Mouse (Mus musculus): ENCODE measurements around the gene Rnf167. TPM values are rescaled to one million over a fixed set of nuclear protein-coding genes. Genes with fewer than 3 reads are reported as not detected.

Rnf167 gene
- total RNA-seq (2021), result 69.6 and 88.5 TPM in 2 replicates
- long read RNA-seq, experiment 1, transcript Rnf167-201 (9 exons, 1,833 nt), result major isoform, 43 of 74 reads
- long read RNA-seq, experiment 1, partial matches to known transcripts, result 11 of 74 reads
- long read RNA-seq, experiment 1, other reads (novel, unspliced or antisense), result 19 of 74 reads
- long read RNA-seq, experiment 2, transcript Rnf167-201 (9 exons, 1,833 nt), result major isoform, 14 of 33 reads
- long read RNA-seq, experiment 2, partial matches to known transcripts, result 7 of 33 reads
- long read RNA-seq, experiment 2, other reads (novel, unspliced or antisense), result 11 of 33 reads

GRCm38 (mm10) chr11:70646691-70647650 is at the start of gene Rnf167, which contains the start of gene Slc25a11:
TSS of gene Rnf167 (plus strand) at chr11:70647235.
TSS of gene Slc25a11 (minus strand) at chr11:70647479.
- peak; percentile 98 for DNase-seq

- DNase-seq, result no peak
Observed at GRCm38 (mm10) chr11:70597301-70597700, 49.7 kb upstream of the Rnf167 start.

- DNase-seq, result no peak
Observed at GRCm38 (mm10) chr11:70598451-70598953, 48.5 kb upstream of the Rnf167 start.

- DNase-seq, result peak; percentile 86
Observed at GRCm38 (mm10) chr11:70605024-70605566, 41.9 kb upstream of the Rnf167 start.

GRCm38 (mm10) chr11:70606717-70607116 is 40.3 kb upstream of the Rnf167 start:
- DNase-seq, result no peak

- no peak for DNase-seq
Observed at GRCm38 (mm10) chr11:70607611-70608010, 39.4 kb upstream of the Rnf167 start.

- DNase-seq, result peak; percentile 65
Observed at GRCm38 (mm10) chr11:70608381-70609066, 38.5 kb upstream of the Rnf167 start.

- no peak for DNase-seq
Observed at GRCm38 (mm10) chr11:70610752-70611151, 36.3 kb upstream of the Rnf167 start.

GRCm38 (mm10) chr11:70612505-70612904 is 34.5 kb upstream of the Rnf167 start:
- DNase-seq, result peak; percentile 54

GRCm38 (mm10) chr11:70615074-70615473 is 32.0 kb upstream of the Rnf167 start:
- DNase-seq, result peak; percentile 85

GRCm38 (mm10) chr11:70615516-70616093 is 31.4 kb upstream of the Rnf167 start, which contains the start of gene 4930544D05Rik:
TSS of gene 4930544D05Rik (plus strand) at chr11:70615848.
- DNase-seq, result no peak

- no peak for DNase-seq
Observed at GRCm38 (mm10) chr11:70619101-70619500, 27.9 kb upstream of the Rnf167 start, which contains the start of gene Chrne. TSS of gene Chrne (minus strand) at chr11:70619216.

- DNase-seq, result no peak
Observed at GRCm38 (mm10) chr11:70621972-70622814, 24.8 kb upstream of the Rnf167 start.

- peak; percentile 60 for DNase-seq
Observed at GRCm38 (mm10) chr11:70623053-70623742, 23.8 kb upstream of the Rnf167 start.

- DNase-seq, result peak; percentile 76
Observed at GRCm38 (mm10) chr11:70625473-70625872, 21.6 kb upstream of the Rnf167 start.

- DNase-seq, result no peak
Observed at GRCm38 (mm10) chr11:70626877-70627276, 20.2 kb upstream of the Rnf167 start.

- no peak for DNase-seq
Observed at GRCm38 (mm10) chr11:70628431-70628830, 18.6 kb upstream of the Rnf167 start.

- DNase-seq, result no peak
Observed at GRCm38 (mm10) chr11:70629557-70629956, 17.5 kb upstream of the Rnf167 start.

GRCm38 (mm10) chr11:70630129-70630528 is 16.9 kb upstream of the Rnf167 start:
- DNase-seq, result no peak

GRCm38 (mm10) chr11:70635601-70636000 is 11.4 kb upstream of the Rnf167 start:
- no peak for DNase-seq

Data from adrenal gland, postnatal 14 days (tissue).